Mouse (Mus musculus) small intestine, adult 2 months (tissue): Measurements from ENCODE around the gene Ogfod2.

Experiments
- CTCF ChIP-seq: fragments of 200-500 bp; IDR thresholded peaks from 2 replicates; pipeline ENCODE4 v1.5.1; 2012; ENCODE audit warnings: low read depth, mild to moderate bottlenecking, control low read depth, inconsistent platforms, low read length, moderate library complexity, mixed read lengths; ENCODE audit not compliant: insufficient replicate concordance, insufficient read length; ENCODE audit errors: extremely low read depth
- POLR2A ChIP-seq: fragments of 200-500 bp; IDR thresholded peaks from 2 replicates; pipeline ENCODE4 v1.6.1; 2012; ENCODE audit warnings: low read depth, mild to moderate bottlenecking, control low read depth, inconsistent platforms, low read length, moderate library complexity

DNA sequence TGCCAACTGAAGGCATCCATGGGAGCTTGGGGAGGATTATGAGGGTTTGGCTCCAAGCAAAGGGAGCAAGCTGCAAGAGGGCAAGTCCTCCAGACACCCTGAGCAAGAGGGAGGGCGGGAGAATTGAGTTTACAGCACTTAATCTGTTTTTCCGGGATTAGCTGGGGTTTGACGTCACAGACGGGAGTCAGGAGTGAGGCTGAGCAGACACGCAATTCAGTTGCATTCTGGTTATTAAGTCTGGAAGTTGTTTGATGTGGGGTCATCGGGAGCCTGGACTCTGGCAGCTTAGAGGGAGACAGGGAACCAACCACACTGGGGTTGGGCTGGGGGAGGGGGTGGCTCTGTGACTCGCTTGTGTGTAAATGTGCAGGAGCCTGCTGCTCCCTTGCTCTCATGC is 47.4 kb downstream of the Ogfod2 start:
- no peak for TF ChIP-seq POLR2A
- TF ChIP-seq CTCF = no peak
